25 mouse cellular contexts compared by ENCODE assay signal in the genomic region with DNA sequence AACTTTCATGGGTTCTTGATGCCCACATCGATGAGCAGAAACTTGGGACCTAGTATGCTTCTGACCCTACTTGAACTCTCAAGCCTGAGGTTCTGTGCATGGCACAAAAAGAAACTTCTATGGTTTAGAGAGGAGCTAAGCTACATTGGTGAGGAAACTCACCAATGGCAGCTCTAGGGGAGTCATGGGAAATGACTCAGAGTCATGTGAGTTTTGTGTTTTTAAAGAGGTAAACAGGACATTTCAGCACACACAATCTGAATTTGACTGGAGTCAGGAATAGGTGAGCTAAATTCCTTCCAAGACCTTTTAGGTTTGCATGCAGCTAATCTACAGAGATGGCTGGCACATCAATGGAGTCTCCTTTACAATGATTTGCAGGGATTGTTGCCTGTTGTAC. TPM values are rescaled to one million over a fixed set of nuclear protein-coding genes. Genes with fewer than 3 reads are reported as not detected.
DNase-seq lines count a peak whose midpoint lies in the region; ATAC-seq and TF ChIP-seq lines count a peak whose summit lies in the region.
"Had no signal": no experiment of that assay in that cellular context is flagged by ENCODE, and none has a peak within 500 bp of the region (broad histone marks: within the 10 kb centered on the region; RNA-seq: fewer than 3 reads in every experiment).

No protein-coding gene starts in this region.

- peak overlapping the region; percentile 20; the same call in 1 of the 2 replicates for H3K27ac ChIP-seq in bone marrow macrophage, adult 2 months (ENCODE audit: insufficient read depth, low read depth, low read length)
- H3K27ac ChIP-seq in stomach, postnatal 0 days (replicated peaks): no peak overlapping the region
- H3K27ac ChIP-seq: embryonic facial prominence, embryonic 10.5 days; embryonic facial prominence, embryonic 12.5 days; forebrain, embryonic 13.5 days; forebrain, embryonic 15.5 days had no signal

- peak; percentile 66 for DNase-seq in 3T3-L1 (ENCODE audit: low read depth, low spot score)
- DNase-seq in 416B (ENCODE audit: low read depth): peak; percentile 45
- DNase-seq in urinary bladder, postnatal 14 days (ENCODE audit: low spot score): no peak
- no peak for DNase-seq in stomach, postnatal 0 days (ENCODE audit: low spot score)
- no peak for DNase-seq in B cell, adult 2 months
- DNase-seq: adrenal gland, adult 2 months; adrenal gland, postnatal 10 days; adrenal gland, postnatal 25 days; cerebellum, adult 11-12 months; cerebellum, adult 2 months; cerebellum, adult 9-10 months; cerebellum, postnatal 10 days; cerebellum, postnatal 25 days; forebrain, postnatal 0 days had no signal

- H3K27me3 ChIP-seq in stomach, postnatal 0 days (ENCODE audit: control insufficient read depth, insufficient read depth, low read length): no peaks in the 10 kb centered on the region
- H3K27me3 ChIP-seq: CH12.LX; embryonic facial prominence, embryonic 12.5 days; forebrain, embryonic 13.5 days; forebrain, embryonic 15.5 days had no signal

- H3K4me3 ChIP-seq in bone marrow macrophage, adult 2 months (ENCODE audit: insufficient read depth, low read length): no peak overlapping the region
- no peak overlapping the region for H3K4me3 ChIP-seq in stomach, postnatal 0 days (ENCODE audit: low read depth, low read length)
- H3K4me3 ChIP-seq: embryonic facial prominence, embryonic 10.5 days; embryonic facial prominence, embryonic 12.5 days; forebrain, embryonic 13.5 days; forebrain, embryonic 15.5 days had no signal

- no peak overlapping the region for H3K9ac ChIP-seq in stomach, postnatal 0 days (ENCODE audit: low read length)
- H3K9ac ChIP-seq: embryonic facial prominence, embryonic 12.5 days; forebrain, embryonic 13.5 days; forebrain, embryonic 15.5 days; forebrain, postnatal 0 days had no signal

- H3K4me2 ChIP-seq in stomach, postnatal 0 days (replicated peaks; ENCODE audit: low read depth): no peak overlapping the region
- H3K4me2 ChIP-seq: embryonic facial prominence, embryonic 12.5 days; forebrain, embryonic 13.5 days; forebrain, embryonic 15.5 days had no signal

- TF ChIP-seq EP300 in stomach, postnatal 0 days (optimal IDR thresholded peaks at IDR 0.05): no peak

- H3K4me1 ChIP-seq in bone marrow macrophage, adult 2 months (ENCODE audit: control insufficient read depth, insufficient read depth, low read length): peaks cover 14% of the 10 kb centered on the region
- no peaks in the 10 kb centered on the region for H3K4me1 ChIP-seq in stomach, postnatal 0 days (replicated peaks; ENCODE audit: control insufficient read depth, insufficient read depth)
- H3K4me1 ChIP-seq: embryonic facial prominence, embryonic 10.5 days; embryonic facial prominence, embryonic 12.5 days; forebrain, embryonic 13.5 days; forebrain, embryonic 15.5 days had no signal

- WGBS in stomach, postnatal 0 days: 89% methylated on average over 1 of the region's 1 CpGs

- no peak for TF ChIP-seq POLR2A in bone marrow macrophage, adult 2 months (IDR thresholded peaks at IDR 0.05; ENCODE audit: borderline replicate concordance, low read depth, low read length)

- H3K9me3 ChIP-seq in stomach, postnatal 0 days (ENCODE audit: control insufficient read depth, low read length): no peaks in the 10 kb centered on the region
- H3K9me3 ChIP-seq: embryonic facial prominence, embryonic 10.5 days; embryonic facial prominence, embryonic 12.5 days; forebrain, embryonic 13.5 days; forebrain, embryonic 15.5 days; G1E had no signal

- ATAC-seq in stomach, postnatal 0 days (ENCODE audit: low FRiP score, low TSS enrichment): no peak
- ATAC-seq: CD4-positive, CD25-positive, alpha-beta regulatory T cell, adult 4 months; forebrain, embryonic 13.5 days; forebrain, embryonic 15.5 days; forebrain, postnatal 0 days had no signal

- TF ChIP-seq CTCF in bone marrow macrophage, adult 2 months (IDR thresholded peaks at IDR 0.05; ENCODE audit: low read depth, low read length): no peak
- no peak for TF ChIP-seq CTCF in stomach, postnatal 0 days (IDR thresholded peaks at IDR 0.05; ENCODE audit: low read depth)

- no peaks in the 10 kb centered on the region for H3K36me3 ChIP-seq in stomach, postnatal 0 days (ENCODE audit: control insufficient read depth, insufficient read depth, low read length)
- H3K36me3 ChIP-seq: embryonic facial prominence, embryonic 10.5 days; embryonic facial prominence, embryonic 12.5 days; forebrain, embryonic 15.5 days; G1E had no signal

RNA-seq across cellular contexts. Expression of a gene that starts 48.2 kb away (rescaled TPM):
- polyA plus RNA-seq in bone marrow macrophage, adult 2 months (2012; ENCODE audit: insufficient read depth, insufficient read length, missing spikeins): not detected in 2 replicates
- 0.05 TPM in 1 of 2 replicates, not detected in the other for polyA plus RNA-seq in stomach, postnatal 0 days (2015; fragmentation: Nextera tagmentation; extraction: Ambion mirVana)
- polyA plus RNA-seq: adrenal gland, adult 2 months; CD4-positive, CD25-positive, alpha-beta regulatory T cell, adult 4 months; cerebellum, adult 2 months; cortical plate, adult 2 months; embryonic facial prominence, embryonic 10.5 days; embryonic facial prominence, embryonic 12.5 days; embryonic facial prominence, embryonic 14.5 days; forebrain, embryonic 11.5 days; forebrain, embryonic 13.5 days; forebrain, embryonic 15.5 days; forebrain, postnatal 0 days; G1E had no signal

Comparison
In these comparisons a context has a peak if more than half of its experiments do, and no peak if none do; other contexts are left out.
1. DNase-seq: peak in 3T3-L1 (single experiment) and 416B (single experiment); none in urinary bladder, postnatal 14 days (single experiment), stomach, postnatal 0 days (single experiment) and B cell, adult 2 months (0 of 2).